Mouse (Mus musculus) CD4-positive naive resting alpha-beta T cell, adult 57 days (primary cell): ENCODE measurements around the gene Cdhr1. TPM values are rescaled to one million over a fixed set of nuclear protein-coding genes. Genes with fewer than 3 reads are reported as not detected.

ENCODE experiments used
- total RNA-seq: library from RNA; stranded (reverse); gene quantifications from one replicate; pipeline ENCODE4 v1.2.4, GENCODE M21; 2023

The Cdhr1 gene
- 0.12 TPM for total RNA-seq

DNA sequence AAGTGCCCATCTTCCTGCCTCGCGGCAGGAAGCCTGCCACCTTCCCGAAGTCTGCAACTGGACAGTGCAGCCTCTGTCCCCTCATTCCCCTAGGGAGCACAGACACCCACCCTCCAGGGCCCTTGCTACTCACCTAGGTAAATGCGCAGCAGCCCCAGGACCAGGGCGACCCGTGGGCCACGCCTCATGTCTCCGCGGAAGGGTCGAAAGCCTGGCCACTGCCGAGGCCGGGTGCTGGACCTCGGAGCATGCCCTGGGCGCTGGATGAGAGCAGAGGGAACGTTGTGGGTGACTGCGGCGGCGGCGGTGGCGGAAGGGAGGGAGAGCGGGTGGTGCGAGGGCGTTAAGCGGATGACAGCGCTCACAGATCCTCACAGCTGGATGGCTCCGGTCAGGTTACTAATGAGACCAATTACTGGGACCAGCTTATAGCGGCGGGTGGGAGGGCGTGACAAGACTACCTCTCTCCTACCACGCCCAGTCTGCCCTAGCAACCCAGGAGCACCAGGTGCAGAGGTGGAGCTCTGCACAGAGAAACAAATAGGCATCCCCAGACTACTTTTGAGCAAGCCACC, at the start of gene Cdhr1:
Gene Cdhr1 (minus strand): TSS at position 392 of the 575 bp plus-strand sequence.

DNA sequence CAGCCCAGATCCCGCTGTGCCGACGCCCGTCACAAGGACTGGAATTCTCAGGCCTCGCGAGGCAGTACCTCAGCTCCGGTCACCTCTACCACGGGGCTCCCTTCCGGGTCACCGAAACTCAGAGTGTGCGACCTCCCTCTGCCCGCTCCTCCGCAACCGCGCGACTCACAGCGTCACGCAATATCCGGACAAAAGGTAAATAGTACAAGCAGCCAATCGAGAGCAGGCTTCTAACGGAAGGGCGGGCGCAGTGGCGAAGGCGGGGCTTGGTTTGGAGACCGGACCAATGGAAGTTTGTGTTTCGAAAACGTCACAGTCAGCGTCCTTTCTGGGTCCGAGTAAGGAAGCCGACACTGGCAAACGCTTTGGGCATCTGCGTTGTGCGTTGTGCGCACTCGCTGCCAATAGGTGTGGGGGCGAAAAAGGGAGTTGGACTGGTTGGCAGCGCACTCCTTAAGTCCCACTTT, 37.0 kb upstream of the Cdhr1 start, which contains the start of gene Ghitm:
Gene Ghitm (minus strand): TSS at position 146 of the 467 bp plus-strand sequence.

DNA sequence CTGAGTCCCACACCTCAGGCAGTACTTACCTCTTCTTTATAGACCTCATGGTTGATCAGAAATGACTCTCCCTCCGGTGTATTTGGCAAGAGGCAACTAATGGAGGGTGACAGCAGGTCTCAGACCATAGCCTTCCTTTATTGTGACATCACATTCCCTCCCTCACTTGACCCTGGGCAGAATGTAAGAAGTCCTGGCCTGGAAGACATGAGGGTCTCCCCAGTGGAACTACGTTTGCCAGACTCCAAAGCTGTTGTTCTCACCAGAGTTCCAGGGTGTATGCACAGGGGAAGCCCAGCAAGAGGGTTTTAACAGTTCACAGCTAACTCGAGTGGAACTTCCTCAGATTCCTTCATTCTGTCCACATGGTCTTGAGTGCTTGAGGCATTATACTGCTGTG, 15.8 kb upstream of the Cdhr1 start, which contains the start of gene 2610528A11Rik:
Gene 2610528A11Rik (minus strand): TSS at position 101 of the 400 bp plus-strand sequence.

DNA sequence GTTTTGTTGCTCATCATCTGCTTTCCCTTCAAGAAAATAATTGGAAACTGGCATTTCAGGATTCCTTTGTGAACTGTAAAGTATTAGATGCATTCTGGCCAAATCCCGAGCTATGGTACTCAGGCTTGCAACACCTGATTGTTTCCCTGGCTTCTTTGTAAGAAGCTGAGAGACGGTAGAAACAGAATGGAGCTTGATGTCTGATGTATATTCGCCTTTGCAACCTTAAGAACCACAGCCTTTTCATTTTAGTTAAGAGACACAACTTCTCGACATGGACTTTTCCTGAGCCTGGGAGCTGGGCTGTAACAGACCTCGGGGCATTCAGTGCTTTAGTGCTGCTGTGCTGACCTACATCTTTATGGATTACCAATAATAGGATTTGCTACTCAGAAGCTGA, 30.5 kb downstream of the Cdhr1 start, which contains the start of gene Lrit2:
Gene Lrit2 (plus strand): TSS at position 301 of the 400 bp plus-strand sequence.

DNA sequence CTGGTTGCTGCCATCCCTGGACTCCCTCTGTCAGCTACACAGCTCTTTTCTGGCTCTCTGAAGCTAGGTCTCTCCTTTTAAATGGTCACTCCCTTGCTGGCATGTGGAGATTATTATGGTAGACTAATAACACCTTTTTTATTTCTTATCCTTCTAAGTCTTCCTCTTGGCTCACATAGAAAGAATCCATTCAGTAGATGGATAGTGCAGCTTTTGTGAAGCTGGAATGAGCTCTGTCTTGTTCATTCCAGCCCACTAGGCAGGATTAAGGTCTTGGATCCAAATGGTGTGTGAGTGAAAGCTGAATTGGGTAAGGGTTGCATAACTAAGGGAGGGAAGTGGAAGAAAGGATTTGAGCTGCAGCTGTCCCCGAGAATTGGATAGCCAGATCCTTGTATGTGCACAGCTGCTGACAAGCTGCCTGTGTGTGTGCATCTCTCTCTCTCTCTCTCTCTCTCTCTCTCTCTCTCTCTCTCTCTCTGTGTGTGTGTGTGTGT, 49.2 kb downstream of the Cdhr1 start, which contains the start of gene Rgr:
Gene Rgr (minus strand): TSS at position 51 of the 497 bp plus-strand sequence.

Other genes with a start within 250 kb of the Cdhr1 start
- 34.5 TPM for gene Ccser2, start 129.6 kb downstream of the Cdhr1 start, total RNA-seq
- gene Rgr, start 49.4 kb downstream of the Cdhr1 start, total RNA-seq: not detected
- gene Lrit1, start 43.5 kb downstream of the Cdhr1 start, total RNA-seq: not detected
- not detected for gene Lrit2, start 30.4 kb downstream of the Cdhr1 start, total RNA-seq
- not detected for gene 2610528A11Rik, start 15.7 kb upstream of the Cdhr1 start, total RNA-seq
- 163 TPM for gene Ghitm, start 36.9 kb upstream of the Cdhr1 start, total RNA-seq